Mouse (Mus musculus) ES-Bruce4 (cell line): ENCODE measurements around the gene Ift43. TPM values are rescaled to one million over a fixed set of nuclear protein-coding genes. Genes with fewer than 3 reads are reported as not detected.

ENCODE experiments used
- H3K27ac ChIP-seq: 2 replicates; pipeline ENCODE4 v1.5.1; 2012; ENCODE audit warnings: low read length, inconsistent platforms; ENCODE audit not compliant: insufficient read depth
- H3K27me3 ChIP-seq: 2 replicates; pipeline ENCODE4 v1.6.1; 2012; ENCODE audit warnings: mild to moderate bottlenecking, low read length, inconsistent platforms; ENCODE audit not compliant: control insufficient read depth, poor library complexity, insufficient read depth, severe bottlenecking
- H3K36me3 ChIP-seq: 2 replicates; pipeline ENCODE4 v1.6.1; 2012; ENCODE audit warnings: inconsistent platforms, mild to moderate bottlenecking, low read length, moderate library complexity; ENCODE audit not compliant: control insufficient read depth, poor library complexity, insufficient read depth, severe bottlenecking
- H3K4me1 ChIP-seq: one replicate; pipeline ENCODE4 v1.8.1; 2011; ENCODE audit warnings: low read length; ENCODE audit not compliant: control insufficient read depth, insufficient read depth
- H3K4me3 ChIP-seq: 2 replicates; pipeline ENCODE4 v1.5.1; 2011; ENCODE audit warnings: low read depth, mild to moderate bottlenecking, low read length
- H3K9ac ChIP-seq: 2 replicates; pipeline ENCODE4 v1.6.1; 2012; ENCODE audit warnings: low read depth, mild to moderate bottlenecking, inconsistent platforms; ENCODE audit not compliant: poor library complexity, severe bottlenecking
- H3K9me3 ChIP-seq: replicated peaks from 2 replicates; pipeline ENCODE4 v1.6.1; 2012; ENCODE audit warnings: mild to moderate bottlenecking, low read length, inconsistent platforms; ENCODE audit not compliant: control insufficient read depth, poor library complexity, insufficient read depth, severe bottlenecking
- CTCF ChIP-seq: IDR thresholded peaks from one replicate; pipeline ENCODE4 v1.8.1; 2011; ENCODE audit warnings: low read depth, low read length
- EP300 ChIP-seq: IDR thresholded peaks from 2 replicates; pipeline ENCODE4 v1.6.1; 2011; ENCODE audit warnings: low read depth, low read length; ENCODE audit not compliant: insufficient read depth
- POLR2A ChIP-seq: IDR thresholded peaks from one replicate; pipeline ENCODE4 v1.8.1; 2011; ENCODE audit warnings: low read length; ENCODE audit not compliant: insufficient read depth
- polyA plus RNA-seq: library from polyadenylated mRNA; stranded (reverse); fragments of >200 nt; gene quantifications from 2 replicates; pipeline ENCODE4 v1.2.4, GENCODE M21; 2011; ENCODE audit warnings: low read depth; ENCODE audit not compliant: missing spikeins, insufficient read depth, insufficient read length

Ift43 gene
- polyA plus RNA-seq, 1 experiment: 44.2 TPM

DNA sequence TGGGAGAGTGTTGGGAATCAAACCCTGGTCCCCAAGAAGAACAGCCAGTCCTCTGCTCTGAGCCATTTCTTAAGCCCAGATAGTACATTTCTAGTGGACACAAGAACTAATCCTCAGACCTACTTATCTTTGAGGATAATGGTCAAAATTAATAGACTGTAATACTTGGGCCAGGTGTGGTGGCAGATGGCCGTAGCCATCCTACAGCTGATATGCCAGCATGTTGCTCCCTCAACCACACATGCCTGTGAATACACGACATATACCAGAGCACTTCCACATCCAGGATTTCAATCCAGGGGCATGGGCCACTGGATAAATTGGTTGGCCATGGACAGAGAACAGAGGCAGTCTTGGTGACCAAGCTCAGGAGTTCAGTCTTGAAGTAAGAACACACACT, 27.0 kb upstream of the Ift43 start:
- no peaks in the 10 kb centered on the region for H3K27me3 ChIP-seq
- TF ChIP-seq POLR2A (no peak), EP300 (no peak), CTCF (no peak)
- H3K4me1 ChIP-seq: no peaks in the 10 kb centered on the region
- H3K9me3 ChIP-seq: no peaks in the 10 kb centered on the region
- H3K36me3 ChIP-seq: no peaks in the 10 kb centered on the region
- H3K9ac ChIP-seq: no peak overlapping the region
- H3K4me3 ChIP-seq: no peak overlapping the region
- H3K27ac ChIP-seq: no peak overlapping the region

- TF ChIP-seq EP300: no peak
- no peak for TF ChIP-seq CTCF
- TF ChIP-seq POLR2A: no peak
- Histone ChIP-seq H3K4me3 (no peak overlapping the region), H3K9me3 (no peaks in the 10 kb centered on the region), H3K36me3 (no peaks in the 10 kb centered on the region), H3K27me3 (no peaks in the 10 kb centered on the region), H3K27ac (no peak overlapping the region), H3K4me1 (no peaks in the 10 kb centered on the region), H3K9ac (no peak overlapping the region)
These were observed 25.4 kb upstream of the Ift43 start for GRCm38 (mm10) chr12:86056976-86057375.

GRCm38 (mm10) chr12:86057516-86057915, 24.8 kb upstream of the Ift43 start:
- Histone ChIP-seq H3K36me3 (no peaks in the 10 kb centered on the region), H3K9me3 (no peaks in the 10 kb centered on the region), H3K4me1 (no peaks in the 10 kb centered on the region), H3K4me3 (no peak overlapping the region), H3K27me3 (no peaks in the 10 kb centered on the region), H3K9ac (no peak overlapping the region), H3K27ac (no peak overlapping the region)
- TF ChIP-seq CTCF (no peak), EP300 (no peak), POLR2A (no peak)

- H3K9me3 ChIP-seq: no peaks in the 10 kb centered on the region
- H3K9ac ChIP-seq: no peak overlapping the region
- H3K27ac ChIP-seq: no peak overlapping the region
- TF ChIP-seq CTCF (no peak), EP300 (no peak), POLR2A (no peak)
- H3K36me3 ChIP-seq: no peaks in the 10 kb centered on the region
- H3K4me1 ChIP-seq: no peaks in the 10 kb centered on the region
- H3K4me3 ChIP-seq: no peak overlapping the region
- H3K27me3 ChIP-seq: no peaks in the 10 kb centered on the region
These were observed 23.0 kb upstream of the Ift43 start for GRCm38 (mm10) chr12:86059341-86059740.

DNA sequence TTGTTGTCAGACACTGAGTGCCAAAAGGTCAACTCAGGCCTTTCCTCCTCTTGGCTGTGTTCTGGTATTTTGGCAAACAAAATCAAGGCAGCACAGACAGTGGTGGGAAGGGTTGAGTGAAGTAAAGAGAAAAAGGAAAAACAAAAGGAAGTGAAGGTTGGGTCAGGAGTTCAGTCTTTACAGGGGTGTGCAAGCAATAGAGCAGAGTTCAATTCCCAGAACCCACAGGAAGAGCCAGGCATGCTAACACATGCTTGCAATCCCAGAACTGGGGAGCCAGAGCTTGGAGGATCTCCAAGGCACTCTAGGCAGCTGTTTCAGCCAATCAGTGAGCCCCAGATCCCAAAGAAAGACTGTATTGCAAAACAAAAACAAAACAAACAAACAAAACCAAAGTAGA, 17.5 kb upstream of the Ift43 start:
- Histone ChIP-seq H3K9ac (no peak overlapping the region), H3K27ac (no peak overlapping the region), H3K4me1 (no peaks in the 10 kb centered on the region), H3K9me3 (no peaks in the 10 kb centered on the region), H3K36me3 (no peaks in the 10 kb centered on the region), H3K27me3 (no peaks in the 10 kb centered on the region), H3K4me3 (no peak overlapping the region)
- no peak for TF ChIP-seq CTCF
- no peak for TF ChIP-seq POLR2A
- TF ChIP-seq EP300: no peak

DNA sequence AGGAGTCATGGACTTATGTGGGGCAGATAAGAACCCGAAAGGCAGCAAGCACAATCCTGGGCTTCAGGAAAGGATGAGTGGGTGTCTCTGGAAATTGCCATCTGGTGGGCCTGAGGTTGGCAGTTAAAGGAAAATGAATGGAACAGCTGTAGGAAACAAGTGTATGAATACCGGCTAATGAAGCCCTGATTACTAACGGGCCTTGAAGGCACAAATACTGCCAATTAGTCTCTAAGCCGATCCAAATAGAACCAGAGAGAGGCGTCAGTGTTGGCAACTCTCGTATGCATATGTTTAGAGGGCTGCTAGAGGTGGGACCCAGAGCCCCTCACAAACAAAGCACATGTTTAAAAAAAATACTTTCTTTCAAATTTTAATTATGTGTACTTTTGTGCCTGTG, 10.9 kb upstream of the Ift43 start:
- Histone ChIP-seq H3K36me3 (no peaks in the 10 kb centered on the region), H3K9ac (no peak overlapping the region), H3K4me3 (no peak overlapping the region), H3K27ac (no peak overlapping the region), H3K27me3 (no peaks in the 10 kb centered on the region), H3K9me3 (no peaks in the 10 kb centered on the region), H3K4me1 (no peaks in the 10 kb centered on the region)
- TF ChIP-seq CTCF (no peak), EP300 (no peak), POLR2A (no peak)
